Mouse (Mus musculus) kidney, postnatal 14 days (tissue): ENCODE measurements around the gene Scn10a.

Experiments used
- DNase-seq: peaks from one replicate; pipeline ENCODE4 v3.0.0; 2022; ENCODE audit warnings: mixed read lengths

Gene Scn10a

GRCm38 (mm10) chr9:119574366-119574765 is 144.8 kb downstream of the Scn10a start:
- no peak for DNase-seq

GRCm38 (mm10) chr9:119573009-119573408 is 146.1 kb downstream of the Scn10a start:
- no peak for DNase-seq

- DNase-seq, result no peak
These were observed 147.7 kb downstream of the Scn10a start for GRCm38 (mm10) chr9:119571411-119571888.

GRCm38 (mm10) chr9:119570652-119571051 is 148.5 kb downstream of the Scn10a start:
- no peak for DNase-seq

GRCm38 (mm10) chr9:119568732-119569131 is 150.4 kb downstream of the Scn10a start:
- DNase-seq, result no peak

- no peak for DNase-seq
These were observed 151.3 kb downstream of the Scn10a start for GRCm38 (mm10) chr9:119567800-119568199.

- DNase-seq, result no peak
These were observed 152.9 kb downstream of the Scn10a start for GRCm38 (mm10) chr9:119566214-119566613.

GRCm38 (mm10) chr9:119564803-119565202 is 154.3 kb downstream of the Scn10a start:
- no peak for DNase-seq

GRCm38 (mm10) chr9:119563617-119564016 is 155.5 kb downstream of the Scn10a start:
- DNase-seq, result no peak

GRCm38 (mm10) chr9:119562256-119562655 is 156.9 kb downstream of the Scn10a start:
- DNase-seq, result no peak

GRCm38 (mm10) chr9:119561746-119562145 is 157.4 kb downstream of the Scn10a start:
- no peak for DNase-seq

- no peak for DNase-seq
These were observed 159.4 kb downstream of the Scn10a start for GRCm38 (mm10) chr9:119559537-119560276.
